Mouse (Mus musculus) erythroblast, embryonic 14.5 days (primary cell): ENCODE measurements at regions not wholly inside any gene's neighbourhood (a gene's known extent, or its start where the extent isn't known, plus 50 kb on each side); places are given as distances from the start of the nearest gene placed in this dataset.

ENCODE experiments used
- GATA1 ChIP-seq: IDR thresholded peaks from 2 replicates; pipeline ENCODE4 v1.6.1; 2012; ENCODE audit warnings: low read length, inconsistent platforms, mixed read lengths
- TAL1 ChIP-seq: IDR thresholded peaks from 3 replicates; pipeline ENCODE4 v1.6.1; 2012; ENCODE audit warnings: low read length, inconsistent platforms, mixed read lengths

- TF ChIP-seq TAL1 (no peak), GATA1 (no peak)
These were observed 395.7 kb upstream of the Tnp1 start for GRCm38 (mm10) chr1:73411452-73411851.
